Mouse (Mus musculus) myocyte (in vitro differentiated cells): ENCODE data around the gene Dusp12. TPM values are rescaled to one million over a fixed set of nuclear protein-coding genes. Genes with fewer than 3 reads are reported as not detected.

Experiments
- H3K27me3 ChIP-seq: one replicate; pipeline ENCODE4 v1.6.1; 2011; ENCODE audit not compliant: control insufficient read depth, insufficient read depth, insufficient read length
- H3K36me3 ChIP-seq: one replicate; pipeline ENCODE4 v1.6.1; 2011; ENCODE audit not compliant: control insufficient read depth, insufficient read depth
- H3K4me2 ChIP-seq: one replicate; pipeline ENCODE4 v1.6.1; 2011; ENCODE audit warnings: low read depth, control low read depth
- H3K4me3 ChIP-seq: one replicate; pipeline ENCODE4 v1.5.1; 2011; ENCODE audit warnings: mild to moderate bottlenecking, control low read depth, moderate library complexity
- H3K79me2 ChIP-seq: one replicate; pipeline ENCODE4 v1.6.1; 2011; ENCODE audit not compliant: control insufficient read depth, insufficient read depth
- H3ac ChIP-seq: one replicate; pipeline ENCODE4 v1.6.1; 2011; ENCODE audit not compliant: control insufficient read depth, insufficient read length
- CEBPB ChIP-seq: IDR thresholded peaks from 2 replicates; pipeline ENCODE4 v1.6.1; 2011; ENCODE audit warnings: mild to moderate bottlenecking, moderate library complexity; ENCODE audit not compliant: poor library complexity, insufficient read depth, severe bottlenecking
- E2F4 ChIP-seq: IDR thresholded peaks from one replicate; pipeline ENCODE4 v1.6.1; 2011; ENCODE audit warnings: mild to moderate bottlenecking, control low read depth, moderate library complexity; ENCODE audit not compliant: insufficient read depth
- MAX ChIP-seq: IDR thresholded peaks from one replicate; pipeline ENCODE4 v1.6.1; 2011; ENCODE audit warnings: low read depth, mild to moderate bottlenecking, control low read depth
- MYOD1 ChIP-seq, 3 experiments: IDR thresholded peaks; one replicate each; pipeline ENCODE4 v1.6.1; 2011; ENCODE audit warnings: control low read depth in 2 of 3, low read depth in 2 of 3, mild to moderate bottlenecking in 2 of 3, moderate library complexity in 1 of 3; ENCODE audit not compliant: insufficient read length in 2 of 3, control insufficient read depth in 1 of 3
- MYOG ChIP-seq, 3 experiments: IDR thresholded peaks; one replicate each; pipeline ENCODE4 v1.6.1; 2011; ENCODE audit warnings: control low read depth in 2 of 3, low read depth in 2 of 3, mild to moderate bottlenecking in 2 of 3; ENCODE audit not compliant: insufficient read length in 2 of 3, control insufficient read depth in 1 of 3, insufficient read depth in 1 of 3
- POLR2A ChIP-seq: IDR thresholded peaks from one replicate; pipeline ENCODE4 v1.6.1; 2011; ENCODE audit warnings: low read depth, mild to moderate bottlenecking, control low read depth, moderate library complexity; ENCODE audit not compliant: insufficient read length
- POLR2AphosphoS2 ChIP-seq: IDR thresholded peaks from one replicate; pipeline ENCODE4 v1.6.1; 2011; ENCODE audit warnings: low read depth, control low read depth; ENCODE audit not compliant: insufficient read length
- REST ChIP-seq: IDR thresholded peaks from one replicate; pipeline ENCODE4 v1.6.1; 2011; ENCODE audit warnings: mild to moderate bottlenecking, control low read depth, moderate library complexity; ENCODE audit not compliant: insufficient read depth, insufficient read length
- SRF ChIP-seq: IDR thresholded peaks from one replicate; pipeline ENCODE4 v1.6.1; 2011; ENCODE audit warnings: low read depth; ENCODE audit not compliant: control insufficient read depth, insufficient read length
- TCF12 ChIP-seq: IDR thresholded peaks from one replicate; pipeline ENCODE4 v1.6.1; 2011; ENCODE audit warnings: mild to moderate bottlenecking, control low read depth; ENCODE audit not compliant: poor library complexity, insufficient read depth, severe bottlenecking
- TCF3 ChIP-seq: IDR thresholded peaks from one replicate; pipeline ENCODE4 v1.6.1; 2011; ENCODE audit warnings: low read depth, control low read depth; ENCODE audit not compliant: insufficient read length
- USF1 ChIP-seq: IDR thresholded peaks from one replicate; pipeline ENCODE4 v1.6.1; 2011; ENCODE audit warnings: low read depth, mild to moderate bottlenecking, control low read depth, moderate library complexity
- polyA plus RNA-seq: library from polyadenylated mRNA; unstranded; fragments of >200 nt; fragmentation: generic; extraction: Trizol; gene quantifications from one replicate; pipeline ENCODE4 v1.2.1, GENCODE M21; 2012; ENCODE audit warnings: missing spikeins

Gene Dusp12
- polyA plus RNA-seq, 1 experiment = 26.8 TPM

DNA sequence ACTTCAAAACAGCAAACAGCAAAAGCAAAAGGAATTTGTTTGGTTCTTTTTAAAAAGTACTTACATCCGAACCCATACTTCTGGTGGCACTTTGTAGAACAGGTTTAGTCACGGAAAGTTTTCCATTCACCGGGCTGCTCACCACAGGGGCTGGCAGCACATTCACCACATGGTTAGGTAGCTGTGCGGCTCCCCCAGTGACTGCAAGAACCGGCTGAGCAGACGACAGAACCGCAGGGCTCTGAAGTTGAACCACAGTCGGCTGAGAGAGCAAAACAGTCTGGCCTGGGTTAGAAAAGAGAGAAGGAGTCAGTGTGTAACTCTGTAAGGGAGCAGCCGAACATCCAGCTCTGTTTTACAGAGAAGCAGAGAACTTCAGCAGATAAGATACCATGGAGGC, 50.6 kb downstream of the Dusp12 start:
- Histone ChIP-seq H3ac (no peak overlapping the region), H3K4me3 (no peak overlapping the region), H3K27me3 (no peaks in the 10 kb centered on the region), H3K79me2 (peaks cover 16% of the 10 kb centered on the region), H3K4me2 (no peak overlapping the region), H3K36me3 (peaks cover 57% of the 10 kb centered on the region)
- TF ChIP-seq MYOD1 (IDR thresholded peaks at IDR 0.05; ENCODE audit: control insufficient read depth in 1 of 3, insufficient read length in 2 of 3, low read depth in 2 of 3) (no peak), TCF12 (no peak), USF1 (no peak), POLR2AphosphoS2 (no peak), SRF (no peak), REST (no peak), E2F4 (no peak), TCF3 (no peak), MAX (no peak)

DNA sequence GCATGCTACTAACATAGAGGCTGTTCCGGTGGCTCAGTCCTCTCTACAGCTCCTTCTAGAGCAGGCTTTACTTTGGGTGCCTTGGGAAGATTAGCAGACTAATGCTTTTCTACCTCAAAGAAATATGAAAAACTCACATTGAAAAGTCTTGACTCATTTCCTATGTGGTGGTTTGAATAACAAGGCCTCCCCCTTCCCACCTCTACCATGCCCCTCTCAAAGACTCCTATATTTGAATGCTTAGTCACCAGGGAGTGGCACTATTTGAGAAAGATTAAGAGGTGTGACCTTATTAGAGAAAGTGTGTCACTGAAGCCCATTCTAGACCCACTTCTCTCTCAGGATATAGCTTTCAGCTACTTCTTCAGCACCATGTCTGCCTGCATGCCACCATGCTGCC, 55.6 kb downstream of the Dusp12 start:
- no peak overlapping the region for H3K4me2 ChIP-seq
- H3K79me2 ChIP-seq = peaks cover 20% of the 10 kb centered on the region
- no peak overlapping the region for H3ac ChIP-seq
- H3K36me3 ChIP-seq = peaks cover 58% of the 10 kb centered on the region
- no peak overlapping the region for H3K4me3 ChIP-seq
- no peaks in the 10 kb centered on the region for H3K27me3 ChIP-seq
- no peak for TF ChIP-seq TCF12
- TF ChIP-seq POLR2AphosphoS2 = no peak
- TF ChIP-seq CEBPB = no peak
- TF ChIP-seq SRF = no peak
- TF ChIP-seq MYOD1 (IDR thresholded peaks at IDR 0.05; ENCODE audit: control insufficient read depth in 1 of 3, insufficient read length in 2 of 3, low read depth in 2 of 3) = no peak
- no peak for TF ChIP-seq MYOG (IDR thresholded peaks at IDR 0.05; ENCODE audit: control insufficient read depth in 1 of 3, insufficient read depth in 1 of 3, insufficient read length in 2 of 3, low read depth in 2 of 3)

DNA sequence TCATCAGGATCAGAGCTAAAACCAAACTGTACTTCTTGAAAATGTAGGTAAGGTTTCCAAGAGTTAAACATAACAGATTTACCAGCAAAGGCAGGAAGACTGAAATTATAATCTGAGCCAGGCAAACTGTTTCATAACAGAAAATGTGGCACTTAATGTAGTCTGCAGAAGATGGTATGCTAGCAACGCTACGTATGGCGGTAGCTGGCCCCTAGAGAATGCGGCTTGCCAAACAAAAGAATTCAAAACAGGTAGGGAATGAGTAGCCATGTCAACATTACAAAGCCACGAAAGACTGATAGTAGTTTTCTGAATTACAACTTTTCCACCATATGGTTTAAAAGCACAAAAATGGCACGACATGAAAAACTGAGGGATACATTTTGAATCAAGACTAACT, 56.0 kb downstream of the Dusp12 start:
- H3K27me3 ChIP-seq = no peaks in the 10 kb centered on the region
- no peak overlapping the region for H3K4me2 ChIP-seq
- no peak overlapping the region for H3K4me3 ChIP-seq
- H3K36me3 ChIP-seq = peaks cover 55% of the 10 kb centered on the region
- TF ChIP-seq TCF12 (no peak), E2F4 (no peak), POLR2A (no peak), TCF3 (no peak), CEBPB (no peak), MAX (no peak), USF1 (no peak), SRF (no peak), MYOG (IDR thresholded peaks at IDR 0.05; ENCODE audit: control insufficient read depth in 1 of 3, insufficient read depth in 1 of 3, insufficient read length in 2 of 3, low read depth in 2 of 3) (no peak)
- no peak overlapping the region for H3ac ChIP-seq
- H3K79me2 ChIP-seq = peaks cover 20% of the 10 kb centered on the region

Other genes with a start within 250 kb of the Dusp12 start
- 69.0 TPM for gene Olfml2b, start 241.0 kb downstream of the Dusp12 start, polyA plus RNA-seq
- 40.2 TPM for gene Atf6, start 17.8 kb downstream of the Dusp12 start, polyA plus RNA-seq
- gene Gm26620, start 475 bp downstream of the Dusp12 start, polyA plus RNA-seq = 0.06 TPM
- 1.6 TPM for gene Fcrlb, start 27.4 kb upstream of the Dusp12 start, polyA plus RNA-seq
- gene Fcrla, start 42.0 kb upstream of the Dusp12 start, polyA plus RNA-seq = not detected
- gene Fcgr2b, start 91.0 kb upstream of the Dusp12 start, polyA plus RNA-seq = 0.11 TPM
- 2.1 TPM for gene Fcgr4, start 133.4 kb upstream of the Dusp12 start, polyA plus RNA-seq
- 0.05 TPM for gene Fcgr3, start 179.4 kb upstream of the Dusp12 start, polyA plus RNA-seq
- 2.2 TPM for gene Cfap126, start 228.4 kb upstream of the Dusp12 start, polyA plus RNA-seq